Mouse (Mus musculus) natural killer cell, adult 2 months (primary cell): ENCODE measurements around the gene Kif3c.
A peak's percentile ranks its signal among the peaks of the same experiment; 100 is the strongest.

ENCODE experiments used
- DNase-seq, 2 experiments: peaks; one replicate each; pipeline ENCODE4 v3.0.0; 2022; ENCODE audit warnings: low spot score in 2 of 2

Kif3c gene

DNA sequence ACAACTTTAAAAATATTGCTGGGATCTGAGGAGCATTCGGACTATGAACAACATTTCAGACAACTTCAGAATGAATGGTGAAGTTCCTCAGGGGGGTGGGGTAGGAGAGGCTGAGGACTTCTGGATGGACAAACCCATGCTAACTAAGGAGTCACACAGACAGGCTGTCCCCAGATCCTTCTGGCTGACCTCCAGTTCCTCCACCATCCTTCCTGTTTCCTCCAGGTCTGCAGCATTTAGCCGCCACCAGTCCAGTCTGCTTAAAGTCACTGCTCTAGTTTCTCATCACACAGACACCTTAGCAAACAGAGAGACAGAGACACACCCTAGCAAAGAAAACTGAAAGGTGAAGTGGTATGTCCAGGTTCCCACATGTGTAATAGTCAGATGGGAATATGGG is 59.2 kb downstream of the Kif3c start:
- no peak for DNase-seq

DNA sequence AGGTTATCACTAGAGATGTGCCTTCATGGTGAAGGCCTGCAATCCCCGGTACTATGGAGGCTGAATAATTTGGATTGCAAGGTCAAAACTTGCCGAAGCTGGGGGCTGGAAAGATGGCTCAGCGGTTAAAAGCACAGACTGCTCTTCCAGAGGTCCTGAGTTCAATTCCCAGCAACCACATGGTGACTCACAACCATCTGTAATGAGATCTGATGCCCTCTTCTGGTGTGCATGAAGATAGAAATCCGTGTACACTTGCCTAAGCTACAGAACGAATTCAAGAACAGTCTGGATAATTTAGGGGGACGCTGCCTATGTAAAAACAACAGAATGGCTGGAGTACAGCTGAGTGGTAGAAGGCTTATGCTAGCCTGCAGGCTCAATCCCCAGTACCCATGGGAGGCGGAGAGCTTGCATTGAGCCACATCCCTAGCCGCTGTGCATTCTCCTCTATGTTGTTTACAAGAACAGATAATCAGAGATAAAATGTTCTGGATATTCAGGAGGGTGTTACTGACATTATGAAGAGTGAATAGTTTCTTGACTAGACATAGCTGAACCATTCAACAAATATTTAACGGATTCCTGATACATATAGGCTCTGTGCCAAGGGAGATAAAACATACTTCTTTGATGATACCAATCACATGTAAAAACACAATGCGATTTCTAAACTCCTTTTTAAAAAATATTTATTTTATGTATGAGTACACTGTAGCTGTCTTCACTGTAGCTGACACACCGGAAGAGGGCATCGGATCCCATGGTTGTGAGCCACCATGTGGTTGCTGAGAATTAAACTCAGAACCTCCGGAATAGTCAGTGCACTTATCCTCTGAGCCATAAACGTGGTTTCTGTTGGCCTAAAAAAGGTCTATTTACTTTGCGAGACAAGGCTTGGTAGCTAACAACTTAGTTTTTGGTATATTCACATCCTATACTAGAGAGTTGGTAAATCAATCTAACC is 60.7 kb downstream of the Kif3c start:
- peak; percentile 5 to 16 for DNase-seq

DNA sequence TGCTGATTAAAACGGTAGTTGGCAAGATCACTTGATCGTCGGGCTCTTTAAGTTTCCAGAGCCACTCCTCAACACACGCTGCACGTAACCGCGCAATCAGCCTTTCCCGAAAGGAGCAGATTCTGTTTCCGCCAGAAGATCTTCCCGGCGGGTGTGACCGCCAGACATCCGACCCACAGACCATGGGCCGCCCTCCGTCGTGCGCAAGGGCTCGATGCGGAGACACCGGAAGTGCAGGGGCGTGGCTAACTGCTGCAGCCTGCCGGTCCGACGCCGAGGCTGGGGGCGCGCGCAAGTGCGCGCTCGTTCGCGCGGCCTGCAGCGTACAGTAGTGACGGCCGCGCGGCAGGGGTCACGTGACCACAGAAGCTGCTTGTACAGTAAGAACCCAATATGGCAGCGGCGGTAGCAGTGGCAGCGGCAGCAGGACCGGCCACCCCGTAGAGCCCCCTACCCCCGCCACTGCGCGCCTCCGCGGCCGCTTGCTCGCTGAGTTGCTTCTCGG is 61.6 kb downstream of the Kif3c start, which contains the start of gene Asxl2:
Gene Asxl2 (plus strand): TSS at position 328 of the 505 bp plus-strand sequence.
- peak; percentile 96 to 98 for DNase-seq

DNA sequence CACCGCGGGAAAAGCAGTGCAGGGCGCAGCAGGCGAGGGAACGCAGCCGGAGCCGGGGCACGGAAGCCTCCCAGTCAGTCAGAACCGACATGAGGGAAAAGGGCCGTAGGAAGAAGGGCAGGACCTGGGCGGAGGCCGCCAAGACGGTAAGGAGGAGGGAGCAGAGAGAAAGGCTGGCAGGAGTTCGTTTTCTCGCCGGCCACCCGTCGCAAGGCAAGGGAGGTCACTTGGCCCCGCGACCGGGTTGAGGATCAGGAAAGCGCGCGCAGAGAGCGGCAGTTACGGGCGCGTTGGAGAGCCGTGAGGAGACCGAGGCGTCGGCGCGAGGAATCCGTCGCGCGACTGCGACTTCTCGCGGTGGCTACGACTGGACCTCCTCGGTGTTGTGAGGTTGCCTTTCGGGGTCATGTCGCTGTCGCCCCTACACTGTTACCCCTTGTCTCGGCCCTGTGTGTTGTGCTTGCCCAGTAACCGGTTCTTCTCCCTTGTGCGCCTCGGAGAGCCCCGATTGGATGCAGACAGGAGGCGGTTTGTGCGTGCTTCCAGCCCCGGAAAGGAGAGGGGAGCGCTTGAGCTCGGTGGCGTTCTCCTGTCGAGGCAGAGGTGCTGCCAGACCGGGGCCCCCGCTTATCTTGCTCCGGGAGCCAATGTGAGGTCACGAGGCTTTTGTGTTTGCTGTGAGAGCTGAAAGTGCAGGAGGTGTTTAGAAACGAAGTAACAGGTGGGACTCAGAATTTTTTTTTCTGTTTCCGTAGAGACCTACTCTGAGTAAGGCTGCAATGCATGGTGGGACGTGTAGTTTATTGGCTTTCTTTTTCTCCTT is 62.3 kb downstream of the Kif3c start:
- peak; percentile 51 to 65 for DNase-seq

DNA sequence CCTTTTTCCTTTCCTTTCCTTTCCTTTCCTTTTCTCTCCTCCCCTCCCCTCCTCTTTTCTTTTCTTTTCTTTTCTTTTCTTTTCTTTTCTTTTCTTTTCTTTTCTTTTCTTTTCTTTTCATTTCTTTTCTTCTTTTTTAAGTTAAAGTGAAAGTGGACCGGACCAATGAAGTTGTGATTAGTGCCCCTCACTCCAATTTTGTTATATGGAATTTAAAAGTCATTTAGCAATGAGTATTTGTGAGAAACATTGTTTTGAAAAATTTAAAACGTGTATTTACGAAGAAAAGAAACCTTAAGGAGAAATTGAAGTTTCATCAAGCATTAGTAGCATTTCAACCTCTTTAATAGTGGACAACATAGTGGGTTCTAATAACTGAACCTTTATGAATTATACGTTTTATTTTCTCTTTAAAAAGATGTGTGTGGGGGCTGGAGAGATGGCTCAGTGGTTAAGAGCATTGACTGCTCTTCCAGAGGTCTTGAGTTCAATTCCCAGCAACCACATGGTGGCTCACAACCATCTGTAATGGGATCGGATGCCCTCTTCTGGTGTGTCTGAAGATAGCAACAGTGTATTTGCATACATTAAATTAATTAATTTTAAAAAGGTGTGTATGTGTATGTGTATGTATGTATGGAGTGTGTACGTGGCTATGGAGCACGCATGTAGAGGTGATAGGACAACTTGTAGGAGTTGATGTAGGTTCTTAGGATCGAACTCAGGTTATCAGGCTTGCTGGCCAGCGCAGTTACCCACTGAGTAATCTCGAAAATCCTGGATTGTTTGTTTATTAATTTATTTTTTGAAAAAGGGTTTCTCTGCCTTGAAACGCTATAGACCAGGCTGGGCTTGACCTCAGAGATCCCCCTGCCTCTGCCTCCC is 63.2 kb downstream of the Kif3c start:
- DNase-seq: no peak

DNA sequence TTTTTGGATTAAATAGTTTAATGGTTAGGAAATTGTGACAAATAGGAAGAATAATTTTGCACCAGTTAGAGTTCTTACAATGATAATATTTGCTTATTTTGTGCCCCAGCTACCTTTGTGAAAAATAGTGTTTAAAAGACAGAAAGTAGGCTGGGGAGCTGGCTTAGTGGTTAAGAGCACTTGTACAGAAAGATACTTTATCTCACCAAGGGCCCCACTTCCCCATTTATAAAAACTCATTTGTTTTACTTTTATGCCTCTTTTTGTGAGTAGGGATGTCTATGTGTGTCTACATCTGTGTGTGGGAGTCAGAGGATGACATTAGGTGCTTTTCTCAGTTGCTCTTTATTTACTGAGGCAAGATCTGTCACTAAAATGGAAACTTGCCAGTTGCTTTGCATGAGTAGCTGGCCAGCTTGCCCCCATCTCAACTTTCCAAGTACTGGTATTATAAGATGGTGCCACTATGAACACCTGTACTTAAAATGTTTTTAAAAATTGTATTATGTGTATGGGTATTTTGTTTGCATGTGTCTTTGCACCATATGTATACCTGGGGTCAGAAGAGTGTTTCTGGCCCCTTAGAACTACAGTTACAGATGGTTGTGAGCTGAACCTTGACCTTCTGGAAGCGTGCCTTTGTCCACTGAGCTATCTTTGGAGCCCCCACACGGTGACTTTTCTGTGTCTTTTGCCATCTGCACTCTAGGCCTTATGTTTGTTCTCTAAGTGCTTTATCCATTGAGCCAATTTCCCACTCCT is 64.9 kb downstream of the Kif3c start:
- DNase-seq: no peak

DNA sequence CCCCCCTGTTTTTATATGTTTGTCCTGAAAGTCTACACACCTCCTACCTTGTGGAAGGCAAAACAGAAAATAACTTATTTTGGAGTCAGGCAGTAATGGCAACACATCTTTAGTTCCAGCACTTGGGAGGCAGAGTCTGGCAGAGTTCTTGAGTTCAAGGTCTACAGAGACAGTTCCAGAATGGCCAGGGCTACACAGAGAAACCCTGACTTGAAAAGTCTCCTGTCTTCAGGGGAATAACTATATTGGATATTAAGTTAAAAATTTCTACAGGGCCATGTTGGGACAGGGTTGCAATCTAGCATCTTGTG is 65.5 kb downstream of the Kif3c start:
- DNase-seq: no peak

DNA sequence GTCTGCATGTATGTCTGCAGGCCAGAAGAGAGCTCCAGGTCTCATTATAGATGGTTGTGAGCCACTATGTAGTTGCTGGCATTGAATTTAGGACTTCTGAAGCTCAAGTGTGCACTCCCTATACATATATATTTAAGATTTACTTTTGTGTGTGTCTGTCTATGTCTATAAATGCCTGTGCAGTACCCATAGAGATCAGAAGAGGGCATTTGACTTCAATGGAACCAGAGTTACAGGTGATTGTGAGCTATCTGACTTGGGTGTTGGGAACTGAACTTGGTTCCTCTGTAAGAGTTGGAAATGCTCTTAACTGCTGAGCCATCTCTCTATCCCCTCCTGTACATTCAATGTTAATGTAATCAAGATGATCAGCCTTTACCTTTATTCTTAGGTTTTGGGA is 66.1 kb downstream of the Kif3c start:
- DNase-seq: peak in 1 of 2 experiments; percentile 6

DNA sequence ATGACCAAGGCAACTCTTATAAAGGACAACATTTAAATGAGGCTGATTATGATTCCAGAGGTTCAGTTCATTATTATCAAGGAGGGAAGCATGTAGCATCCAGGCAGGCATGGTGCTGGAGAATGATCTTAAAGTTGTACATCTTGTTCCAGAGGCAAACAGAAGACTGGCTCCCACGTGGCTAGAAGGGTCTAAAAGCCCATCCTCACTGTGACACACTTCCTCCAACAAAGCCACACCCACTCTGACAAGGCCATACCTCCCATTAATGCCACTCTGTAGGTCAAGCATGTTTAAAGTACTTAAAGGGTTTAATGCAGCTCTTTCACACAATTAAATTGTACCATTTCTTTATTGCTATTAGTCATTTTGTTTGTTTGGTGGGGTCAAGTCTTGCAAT is 68.8 kb downstream of the Kif3c start:
- no peak for DNase-seq

DNA sequence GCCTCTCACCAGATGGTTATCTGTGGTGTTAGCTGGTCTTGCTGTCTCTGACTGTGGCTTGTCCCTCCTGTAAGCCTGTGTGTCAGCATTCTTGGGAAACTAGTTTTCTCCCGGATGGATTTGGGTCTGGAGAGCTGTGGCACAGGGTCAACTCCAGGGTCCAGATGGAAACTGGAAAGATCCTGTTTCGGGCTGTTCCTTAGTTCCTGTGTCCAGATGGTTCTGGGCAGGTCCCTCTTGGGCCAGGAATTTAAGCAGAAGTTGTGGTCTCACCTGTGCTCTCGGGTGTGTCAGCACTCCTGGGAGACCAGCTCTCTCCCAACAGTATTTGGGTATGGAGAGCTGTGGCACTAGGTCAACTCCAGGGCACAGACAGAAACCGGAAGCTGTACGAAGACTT is 71.5 kb downstream of the Kif3c start:
- no peak for DNase-seq

DNA sequence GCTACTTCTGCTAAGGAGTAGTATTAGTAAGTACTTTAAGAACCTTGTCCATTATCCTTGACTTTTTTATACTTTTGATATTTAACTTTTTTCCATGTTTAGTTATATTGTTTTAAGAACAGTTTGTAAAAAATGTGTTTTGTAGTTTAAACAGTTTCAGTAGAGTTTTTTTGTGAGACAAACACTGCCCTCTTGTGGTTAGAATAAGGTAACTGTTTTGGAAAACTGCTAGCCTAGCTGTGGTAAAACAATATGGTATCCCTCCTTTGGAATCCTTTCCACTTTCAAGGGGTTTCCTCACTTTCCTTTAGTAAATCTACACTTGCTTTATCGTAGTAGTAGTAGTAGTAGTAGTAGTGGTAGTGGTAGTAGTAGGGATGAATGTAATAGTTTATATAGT is 72.9 kb downstream of the Kif3c start:
- no peak for DNase-seq

DNA sequence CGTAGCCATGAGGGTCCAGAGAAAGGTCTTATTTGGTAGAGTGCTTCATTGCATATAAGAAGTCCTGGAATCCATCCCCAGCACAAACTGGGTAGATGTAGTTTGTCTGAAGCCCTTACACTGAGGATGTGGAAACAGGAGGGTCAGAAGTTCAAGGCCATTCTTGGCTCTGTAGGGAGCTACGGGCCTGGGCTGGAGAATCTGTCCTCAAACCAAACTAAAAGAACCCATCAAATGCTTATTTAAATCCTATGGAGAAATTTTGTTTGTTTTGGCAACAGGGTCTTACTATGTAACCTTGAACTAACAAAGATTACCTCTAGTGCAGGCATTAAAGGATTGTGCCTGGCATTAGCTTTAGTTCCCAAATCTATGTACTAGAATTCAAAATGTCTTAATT is 76.0 kb downstream of the Kif3c start:
- DNase-seq: no peak

DNA sequence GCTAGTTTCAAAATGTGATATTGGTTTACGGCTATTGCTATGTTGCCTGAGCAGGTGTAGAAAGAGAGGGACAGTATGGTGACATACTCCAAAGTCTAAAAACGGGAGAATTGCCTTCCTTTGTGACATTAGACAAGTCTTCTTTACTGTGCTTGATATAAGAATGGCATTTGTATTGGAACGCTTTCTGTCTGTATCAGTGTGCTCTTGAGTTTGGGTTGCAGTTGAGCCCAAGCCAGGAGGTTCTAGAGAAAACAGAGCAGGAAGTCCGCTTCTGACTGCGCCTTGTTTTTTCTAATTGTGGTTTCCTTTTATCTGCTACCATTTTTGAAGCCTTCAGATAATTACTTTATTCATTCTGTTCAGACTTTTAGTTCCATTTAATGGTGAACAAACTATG is 76.4 kb downstream of the Kif3c start:
- DNase-seq: no peak

DNA sequence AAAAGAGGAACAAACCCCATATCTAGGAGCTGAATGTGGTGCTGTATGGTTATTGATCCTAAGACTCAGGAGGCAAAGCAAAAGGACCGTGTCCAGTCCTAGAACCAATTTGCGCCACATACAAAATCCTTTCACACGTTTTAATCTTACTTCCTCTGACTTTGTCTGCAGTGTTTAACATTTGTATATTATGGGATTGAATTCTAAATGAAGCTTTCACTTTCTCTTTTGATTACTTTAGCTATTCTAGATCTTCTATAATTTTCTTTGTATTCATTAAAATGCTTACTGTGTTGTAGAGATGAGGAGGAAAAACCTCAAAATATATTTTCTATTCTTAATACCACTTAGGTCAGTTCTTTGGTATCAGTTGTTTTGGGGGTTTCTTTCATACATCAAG is 88.6 kb downstream of the Kif3c start:
- DNase-seq: no peak
